Mouse (Mus musculus) liver, embryonic 11.5 days (tissue): Measurements from ENCODE around the gene Etv3. TPM values are rescaled to one million over a fixed set of nuclear protein-coding genes. Genes with fewer than 3 reads are reported as not detected.

Source experiments
- ATAC-seq: fragments of 200-750 bp; cut with Nextera tagmentation; replicated peaks from 2 replicates; pipeline ENCODE4 v1.8.0; 2017; ENCODE audit warnings: moderate number of reproducible peaks, mild to moderate bottlenecking, moderate TSS enrichment, moderate library complexity; ENCODE audit not compliant: low FRiP score
- DNase-seq: peaks from one replicate; pipeline ENCODE4 v3.0.0-alpha.2; 2017; ENCODE audit warnings: low spot score
- H3K27ac ChIP-seq: fragments of 300-500 bp; sonication (generic); 2 replicates; pipeline ENCODE4 v1.5.1; 2014; ENCODE audit warnings: mild to moderate bottlenecking, low read depth, low read length, control low read depth
- H3K27me3 ChIP-seq: fragments of 300-500 bp; sonication (generic); replicated peaks from 2 replicates; pipeline ENCODE4 v1.6.1; 2014; ENCODE audit warnings: low read length, mixed read lengths; ENCODE audit not compliant: control insufficient read depth, insufficient read depth
- H3K36me3 ChIP-seq: fragments of 300-500 bp; sonication (generic); 2 replicates; pipeline ENCODE4 v1.6.1; 2014; ENCODE audit warnings: mild to moderate bottlenecking, low read length, moderate library complexity, mixed read lengths; ENCODE audit not compliant: control insufficient read depth, insufficient read depth
- H3K4me1 ChIP-seq: fragments of 300-500 bp; sonication (generic); replicated peaks from 2 replicates; pipeline ENCODE4 v1.6.1; 2014; ENCODE audit warnings: low read length, mixed read lengths; ENCODE audit not compliant: control insufficient read depth, insufficient read depth
- H3K4me2 ChIP-seq: fragments of 300-500 bp; sonication (generic); 2 replicates; pipeline ENCODE4 v1.6.1; 2014; ENCODE audit warnings: mild to moderate bottlenecking, control low read depth, moderate library complexity
- H3K4me3 ChIP-seq: fragments of 300-500 bp; sonication (generic); 2 replicates; pipeline ENCODE4 v1.5.1; 2014; ENCODE audit warnings: low read depth, low read length, control low read depth
- H3K9ac ChIP-seq: fragments of 300-500 bp; sonication (generic); 2 replicates; pipeline ENCODE4 v1.6.1; 2014; ENCODE audit warnings: low read depth, low read length, control low read depth
- H3K9me3 ChIP-seq: fragments of 300-500 bp; sonication (generic); 2 replicates; pipeline ENCODE4 v1.6.1; 2016; ENCODE audit warnings: low read length, inconsistent platforms, mixed read lengths; ENCODE audit not compliant: control insufficient read depth
- WGBS: fragments of 180-500 bp; shearing (Covaris S2); extraction: QIAGEN DNeasy Blood & Tissue Kit; methylation state at CpG from one replicate; pipeline ENCODE4 v1.1.7; 2014; 5-methylcytosine and 5-hydroxymethylcytosine counted together
- polyA plus RNA-seq: library from polyadenylated mRNA; unstranded; fragments of >200 nt; fragmentation: Nextera tagmentation; extraction: Ambion mirVana; gene quantifications from 2 replicates; pipeline ENCODE4 v1.2.1, GENCODE M21; 2014

Etv3 gene
- polyA plus RNA-seq, 1 experiment from 2014 or later, result 7.3 TPM

DNA sequence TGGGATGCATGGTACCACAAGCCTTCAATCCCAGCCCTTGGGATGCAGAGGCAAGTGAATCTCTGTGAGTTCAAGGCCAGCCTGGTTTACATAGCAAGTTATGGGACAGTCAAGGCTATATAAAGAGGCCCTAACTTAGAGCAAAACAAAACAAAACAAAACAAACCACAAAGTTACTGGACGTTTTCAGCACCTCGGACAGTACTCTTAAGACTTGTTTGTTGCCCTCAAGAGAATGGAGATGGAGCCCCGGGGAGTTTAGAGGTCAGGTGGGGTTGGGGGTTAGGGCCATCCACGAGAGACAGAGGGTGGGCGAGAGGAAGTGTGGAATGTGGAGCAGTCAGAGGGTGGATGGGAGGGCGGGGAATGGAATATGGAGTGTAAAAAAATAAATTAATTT is 50.6 kb downstream of the Etv3 start:
- DNase-seq, result no peak
- ATAC-seq, result no peak
- Histone ChIP-seq H3K27ac (no peak overlapping the region), H3K9me3 (0 out of 2 replicates have a peak, but pooled peaks cover 3% of the 10 kb centered on the region), H3K36me3 (no peaks in the 10 kb centered on the region), H3K4me2 (no peak overlapping the region), H3K4me1 (no peaks in the 10 kb centered on the region), H3K4me3 (no peak overlapping the region), H3K9ac (no peak overlapping the region), H3K27me3 (no peaks in the 10 kb centered on the region)
- 28% methylated on average over 6 of the region's 6 CpGs for WGBS

DNA sequence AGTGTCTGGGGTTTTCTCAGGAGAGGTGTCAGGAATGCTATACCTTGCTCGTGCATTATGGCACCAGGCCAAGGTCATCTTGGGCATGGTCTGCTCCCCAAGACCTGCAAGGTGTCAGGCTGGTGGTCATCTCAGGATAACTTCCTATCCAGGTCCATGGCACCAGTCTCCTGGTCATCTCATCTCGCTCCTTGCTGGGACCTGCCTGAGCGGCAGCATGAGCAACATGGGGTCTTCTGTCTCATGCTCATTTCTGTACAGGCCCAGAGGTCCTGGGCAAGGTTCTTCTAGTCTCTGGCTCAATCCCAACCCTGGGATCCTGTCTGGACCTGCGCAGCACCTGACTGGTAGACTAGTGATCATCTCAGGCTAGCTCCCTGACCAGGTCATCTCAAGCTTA is 57.1 kb downstream of the Etv3 start:
- Histone ChIP-seq H3K27ac (no peak overlapping the region), H3K36me3 (no peaks in the 10 kb centered on the region), H3K9ac (no peak overlapping the region), H3K4me2 (no peak overlapping the region), H3K4me3 (no peak overlapping the region), H3K9me3 (0 out of 2 replicates have a peak, but pooled peaks cover 3% of the 10 kb centered on the region), H3K4me1 (no peaks in the 10 kb centered on the region), H3K27me3 (no peaks in the 10 kb centered on the region)
- 78% methylated on average over 4 of the region's 4 CpGs for WGBS
- ATAC-seq, result no peak
- DNase-seq, result no peak

Other genes starting within 250 kb of the Etv3 start
- gene Cd5l, start 167.5 kb upstream of the Etv3 start, polyA plus RNA-seq, result 3.2 and 3.8 TPM in 2 replicates
- gene Fcrl1, start 149.0 kb upstream of the Etv3 start, polyA plus RNA-seq, result 1.9 and 2.1 TPM in 2 replicates
- not detected in 2 replicates for gene Fcrl5, start 89.6 kb upstream of the Etv3 start, polyA plus RNA-seq
- gene Arhgef11, start 92.2 kb downstream of the Etv3 start, polyA plus RNA-seq, result 6.3 and 7.6 TPM in 2 replicates
- 0.23 TPM in 1 of 2 replicates, not detected in the other for gene Lrrc71, start 223.2 kb downstream of the Etv3 start, polyA plus RNA-seq